Mouse (Mus musculus) midbrain, embryonic 11.5 days (tissue): ENCODE data around the gene Ywhah. TPM values are rescaled to one million over a fixed set of nuclear protein-coding genes. Genes with fewer than 3 reads are reported as not detected.
"Not testable (repeated sequence)": the region's sequence is repeated elsewhere in the genome, so short reads cannot be mapped to it uniquely, and the experiment has no call there.

Source experiments
- ATAC-seq: fragments of 200-750 bp; cut with Nextera tagmentation; 2 replicates; pipeline ENCODE4 v1.8.0; 2017; ENCODE audit warnings: moderate TSS enrichment, moderate library complexity; ENCODE audit not compliant: low FRiP score
- DNase-seq: peaks from one replicate; pipeline ENCODE4 v3.0.0; 2015; ENCODE audit warnings: low spot score; ENCODE audit errors: missing footprints
- H3K27ac ChIP-seq: fragments of 300-500 bp; sonication (generic); 2 replicates; pipeline ENCODE4 v1.5.1; 2014; ENCODE audit warnings: low read depth, low read length
- H3K27me3 ChIP-seq: fragments of 300-500 bp; sonication (generic); 2 replicates; pipeline ENCODE4 v1.6.1; 2014; ENCODE audit warnings: mild to moderate bottlenecking, low read length, moderate library complexity, mixed read lengths; ENCODE audit not compliant: control insufficient read depth, insufficient read depth
- H3K36me3 ChIP-seq: fragments of 300-500 bp; sonication (generic); 2 replicates; pipeline ENCODE4 v1.6.1; 2014; ENCODE audit warnings: mild to moderate bottlenecking, low read length, moderate library complexity, mixed read lengths; ENCODE audit not compliant: control insufficient read depth, insufficient read depth
- H3K4me1 ChIP-seq: fragments of 300-500 bp; sonication (generic); 2 replicates; pipeline ENCODE4 v1.6.1; 2014; ENCODE audit warnings: low read length; ENCODE audit not compliant: control insufficient read depth, insufficient read depth
- H3K4me2 ChIP-seq: fragments of 300-500 bp; sonication (generic); 2 replicates; pipeline ENCODE4 v1.6.1; 2014; ENCODE audit warnings: mild to moderate bottlenecking, moderate library complexity
- H3K4me3 ChIP-seq: fragments of 300-500 bp; sonication (generic); 2 replicates; pipeline ENCODE4 v1.5.1; 2014; ENCODE audit warnings: low read depth, low read length
- H3K9ac ChIP-seq: fragments of 300-500 bp; sonication (generic); 2 replicates; pipeline ENCODE4 v1.6.1; 2014; ENCODE audit warnings: low read length
- H3K9me3 ChIP-seq: fragments of 300-500 bp; sonication (generic); 2 replicates; pipeline ENCODE4 v1.6.1; 2016; ENCODE audit warnings: low read length; ENCODE audit not compliant: control insufficient read depth
- WGBS: fragments of 180-500 bp; shearing (Covaris S2); extraction: QIAGEN DNeasy Blood & Tissue Kit; methylation state at CpG from one replicate; pipeline ENCODE4 v1.1.7; 2014; 5-methylcytosine and 5-hydroxymethylcytosine counted together
- polyA plus RNA-seq: library from polyadenylated mRNA; unstranded; fragments of >200 nt; fragmentation: Nextera tagmentation; extraction: Ambion mirVana; gene quantifications from 2 replicates; pipeline ENCODE4 v1.2.1, GENCODE M21; 2014

Gene Ywhah
- polyA plus RNA-seq, 1 experiment from 2014 or later, result 487 TPM

DNA sequence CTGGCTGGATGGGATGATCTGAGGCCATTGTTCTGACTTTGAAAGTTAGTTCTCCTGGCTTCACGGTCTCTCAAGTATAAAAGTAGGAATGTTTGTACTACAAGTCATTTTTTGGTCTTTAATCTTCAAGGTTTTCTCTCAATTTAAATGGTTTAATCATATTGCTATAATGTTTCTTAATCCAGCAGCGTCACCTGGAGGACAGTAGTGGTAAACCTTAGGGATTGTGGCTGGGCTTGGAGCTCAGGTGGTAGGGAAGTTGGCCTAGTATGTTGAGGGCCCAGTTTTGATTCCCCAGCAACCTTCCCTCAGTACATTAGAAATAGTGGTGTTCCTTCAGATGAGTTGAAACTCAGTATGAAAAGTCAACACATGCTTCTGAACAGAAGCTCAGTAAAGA, 3.0 kb downstream of the Ywhah start:
- no peaks in the 10 kb centered on the region for H3K9me3 ChIP-seq
- H3K36me3 ChIP-seq, result peaks cover 5% of the 10 kb centered on the region; the same call in 1 of the 2 replicates
- DNase-seq, result no peak
- no peak overlapping the region for H3K27ac ChIP-seq
- H3K4me3 ChIP-seq, result no peak overlapping the region
- H3K4me1 ChIP-seq, result peaks cover 17% of the 10 kb centered on the region
- no peak overlapping the region for H3K9ac ChIP-seq
- no peak for ATAC-seq
- no peaks in the 10 kb centered on the region for H3K27me3 ChIP-seq
- WGBS, result 92% methylated on average over 2 of the region's 2 CpGs
- no peak overlapping the region for H3K4me2 ChIP-seq

DNA sequence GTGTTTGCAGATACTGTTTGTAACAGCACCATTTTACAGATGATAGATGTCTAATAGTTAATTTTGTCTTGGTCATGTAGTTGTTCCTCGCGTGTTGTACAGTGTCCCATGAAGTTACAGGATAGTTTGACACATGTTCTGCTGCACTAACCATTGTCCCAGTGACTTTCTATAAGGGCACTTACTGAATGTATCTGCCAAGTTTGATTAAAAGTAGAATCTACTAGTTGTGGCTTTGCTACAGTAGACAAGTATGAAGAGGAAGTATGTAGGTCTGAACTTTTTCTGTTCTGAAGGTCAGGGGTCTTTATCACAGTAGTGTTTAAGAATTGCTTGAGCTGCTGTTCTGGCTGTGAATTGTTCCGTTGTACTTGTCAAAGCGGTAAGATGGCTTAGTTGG, 4.7 kb downstream of the Ywhah start:
- Histone ChIP-seq H3K4me2 (no peak overlapping the region), H3K9ac (no peak overlapping the region), H3K9me3 (no peaks in the 10 kb centered on the region), H3K4me1 (peaks cover 12% of the 10 kb centered on the region), H3K36me3 (peaks cover 8% of the 10 kb centered on the region), H3K27ac (no peak overlapping the region), H3K4me3 (no peak overlapping the region), H3K27me3 (no peaks in the 10 kb centered on the region)
- DNase-seq, result no peak
- WGBS, result 94% methylated on average over 4 of the region's 4 CpGs
- no peak for ATAC-seq

DNA sequence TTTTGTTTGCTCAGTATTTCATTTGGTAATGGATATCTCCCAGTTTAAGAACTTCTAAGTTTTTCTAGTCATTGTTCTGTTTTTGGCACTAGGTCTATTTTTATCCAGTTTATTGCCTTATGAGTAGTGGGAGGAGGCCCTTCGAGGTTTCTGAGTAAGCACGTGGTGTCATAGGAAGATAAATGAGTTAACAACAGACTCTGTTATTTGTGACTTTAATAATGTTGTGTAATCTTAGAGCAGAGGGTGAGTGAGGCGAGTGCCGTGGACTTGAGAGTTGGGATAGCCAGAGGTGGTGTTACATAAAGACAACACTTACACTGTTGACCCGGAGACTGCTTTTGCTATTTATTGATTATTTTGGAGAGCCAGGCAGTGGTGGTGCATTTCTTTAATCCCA, 5.9 kb downstream of the Ywhah start:
- no peak for DNase-seq
- Histone ChIP-seq H3K27me3 (no peaks in the 10 kb centered on the region), H3K9ac (no peak overlapping the region), H3K9me3 (no peaks in the 10 kb centered on the region), H3K4me1 (peaks cover 12% of the 10 kb centered on the region), H3K4me2 (no peak overlapping the region), H3K4me3 (no peak overlapping the region), H3K27ac (no peak overlapping the region), H3K36me3 (peaks cover 8% of the 10 kb centered on the region)
- 90% methylated on average over 5 of the region's 5 CpGs for WGBS
- ATAC-seq, result no peak

DNA sequence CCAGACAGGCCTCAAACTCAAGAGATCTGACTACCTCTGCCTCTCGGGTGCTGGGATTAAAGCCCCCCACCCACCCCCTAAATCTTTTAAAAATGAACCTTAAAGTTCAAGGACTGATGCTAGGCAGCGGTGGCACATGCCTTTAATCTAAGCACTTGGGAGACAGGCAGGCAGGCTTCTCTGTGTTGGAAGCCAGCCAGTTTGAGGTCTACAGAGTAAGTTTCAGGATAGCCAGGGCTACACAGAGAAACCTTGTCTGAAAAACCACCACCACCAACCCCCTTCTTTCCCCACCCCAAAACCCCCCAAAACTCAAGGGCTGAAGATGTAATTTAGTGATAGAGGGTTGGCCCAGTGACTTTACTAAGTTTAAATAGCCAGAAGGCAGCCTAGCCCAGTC, 10.0 kb downstream of the Ywhah start:
- H3K36me3 ChIP-seq, result peaks cover 8% of the 10 kb centered on the region
- no peaks in the 10 kb centered on the region for H3K27me3 ChIP-seq
- 84% methylated on average over 2 of the region's 2 CpGs for WGBS
- H3K4me3 ChIP-seq, result no peak overlapping the region
- no peak for DNase-seq
- no peak overlapping the region for H3K27ac ChIP-seq
- no peak overlapping the region for H3K9ac ChIP-seq
- no peak for ATAC-seq
- H3K4me2 ChIP-seq, result no peak overlapping the region
- no peaks in the 10 kb centered on the region for H3K9me3 ChIP-seq
- peaks cover 15% of the 10 kb centered on the region for H3K4me1 ChIP-seq

DNA sequence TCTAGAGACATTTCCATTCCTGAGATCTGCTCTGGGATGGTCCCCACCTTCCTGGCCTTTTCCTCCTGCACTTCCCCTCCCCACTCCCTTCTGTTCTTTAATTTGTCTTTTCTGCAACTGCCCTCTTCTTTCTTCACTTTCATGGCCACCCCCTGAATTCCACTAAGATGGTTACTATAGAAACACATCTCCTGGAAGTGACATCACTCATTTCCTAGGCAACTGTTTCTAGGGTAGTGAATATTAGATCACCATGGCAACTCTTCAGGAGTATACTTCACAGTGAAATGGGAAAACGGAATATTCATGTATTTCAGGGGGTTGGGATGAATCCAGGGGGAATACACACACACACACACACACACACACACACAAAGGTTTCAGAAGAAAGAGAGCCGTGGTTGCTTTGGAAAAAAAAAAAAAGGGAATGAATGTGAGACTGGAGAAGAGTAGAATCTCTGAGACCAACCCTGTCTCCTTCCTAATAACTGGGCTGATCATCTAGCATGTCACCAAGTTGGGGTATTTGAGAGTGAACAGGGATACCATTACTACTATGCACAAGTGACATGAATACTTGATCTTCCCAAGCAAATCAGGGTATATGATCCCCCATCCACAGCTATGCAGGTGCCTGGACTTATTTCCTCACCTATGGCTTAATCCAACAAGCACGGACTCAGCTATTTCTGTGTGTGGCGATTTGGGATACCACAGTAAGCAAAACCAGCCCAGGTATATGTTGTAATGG, 12.0 kb downstream of the Ywhah start:
- no peak overlapping the region for H3K9ac ChIP-seq
- H3K4me3 ChIP-seq, result no peak overlapping the region
- peaks cover 15% of the 10 kb centered on the region for H3K4me1 ChIP-seq
- DNase-seq (peak; percentile 92), ATAC-seq (peak; percentile 75)
- H3K27me3 ChIP-seq, result no peaks in the 10 kb centered on the region
- WGBS, result 64% methylated on average over 4 of the region's 4 CpGs
- no peaks in the 10 kb centered on the region for H3K9me3 ChIP-seq
- no peak overlapping the region; the same call in none of the 2 replicates for H3K27ac ChIP-seq
- peaks cover 5% of the 10 kb centered on the region for H3K36me3 ChIP-seq
- no peak overlapping the region for H3K4me2 ChIP-seq

DNA sequence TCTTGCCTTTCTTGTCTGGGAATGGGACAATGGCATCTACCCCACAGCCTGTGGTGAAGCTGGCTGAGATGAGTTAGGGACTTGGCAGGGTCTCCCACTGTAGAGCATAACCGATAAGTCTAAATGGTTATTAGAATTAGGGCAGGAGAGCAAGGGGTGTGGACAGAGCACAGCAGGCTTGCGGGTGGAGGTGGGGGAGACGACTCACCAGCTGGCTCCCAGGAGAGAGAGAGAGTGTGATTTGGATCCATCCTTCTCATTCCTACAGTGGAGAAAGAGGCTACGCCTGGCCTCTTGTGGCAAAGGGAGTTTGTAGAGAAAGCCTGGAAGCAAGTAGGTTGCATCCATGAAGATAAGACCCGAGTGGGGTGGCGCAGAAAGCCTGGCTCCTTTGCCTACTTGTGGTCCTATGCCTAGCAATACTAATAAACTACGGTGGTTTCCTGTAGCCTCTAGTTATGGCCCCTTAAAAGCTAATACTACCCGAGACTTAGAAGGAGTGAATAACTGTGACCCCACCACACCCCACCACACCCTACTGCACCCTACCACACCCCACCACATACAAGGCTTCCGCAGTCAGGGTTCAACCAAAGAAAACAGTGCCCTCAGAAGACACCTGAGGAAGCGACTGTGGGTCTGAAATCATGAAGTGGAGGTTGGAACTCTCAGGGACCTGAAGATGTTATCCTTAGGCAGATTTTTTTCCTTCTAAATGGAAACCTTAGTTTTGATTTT, 13.6 kb downstream of the Ywhah start:
- ATAC-seq (no peak), DNase-seq (no peak)
- Histone ChIP-seq H3K27me3 (no peaks in the 10 kb centered on the region), H3K9ac (no peak overlapping the region), H3K4me2 (no peak overlapping the region), H3K4me1 (peaks cover 15% of the 10 kb centered on the region), H3K27ac (no peak overlapping the region), H3K4me3 (no peak overlapping the region), H3K36me3 (peaks cover 2% of the 10 kb centered on the region; the same call in 1 of the 2 replicates), H3K9me3 (no peaks in the 10 kb centered on the region)
- 87% methylated on average over 10 of the region's 10 CpGs for WGBS

DNA sequence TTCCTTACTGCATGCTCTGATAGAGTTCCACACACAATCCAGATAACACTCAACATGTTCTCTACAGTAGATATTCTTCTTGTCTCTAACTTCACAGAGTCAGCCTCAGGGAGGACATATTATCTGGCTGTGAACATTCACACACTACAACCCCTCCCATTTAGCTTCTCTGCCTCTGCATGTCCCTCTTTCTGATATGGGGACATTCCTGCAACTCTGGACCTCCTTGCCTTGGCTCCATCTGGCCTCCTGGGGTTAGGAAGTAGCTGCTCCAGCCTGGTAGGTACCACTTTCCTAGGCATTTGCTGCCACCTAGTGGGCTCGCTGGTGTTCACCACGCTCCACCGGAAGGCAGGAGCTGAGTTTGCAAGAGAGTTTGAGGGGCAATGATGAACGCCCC, 14.5 kb downstream of the Ywhah start:
- Histone ChIP-seq H3K4me3 (no peak overlapping the region), H3K9me3 (no peaks in the 10 kb centered on the region), H3K36me3 (no peaks in the 10 kb centered on the region; the same call in 1 of the 2 replicates), H3K4me1 (peaks cover 15% of the 10 kb centered on the region), H3K27ac (no peak overlapping the region), H3K27me3 (no peaks in the 10 kb centered on the region), H3K9ac (no peak overlapping the region), H3K4me2 (no peak overlapping the region)
- 3% methylated on average over 4 of the region's 4 CpGs for WGBS
- ATAC-seq (peak; percentile 57; the same call in 1 of the 2 replicates), DNase-seq (peak; percentile 98)

DNA sequence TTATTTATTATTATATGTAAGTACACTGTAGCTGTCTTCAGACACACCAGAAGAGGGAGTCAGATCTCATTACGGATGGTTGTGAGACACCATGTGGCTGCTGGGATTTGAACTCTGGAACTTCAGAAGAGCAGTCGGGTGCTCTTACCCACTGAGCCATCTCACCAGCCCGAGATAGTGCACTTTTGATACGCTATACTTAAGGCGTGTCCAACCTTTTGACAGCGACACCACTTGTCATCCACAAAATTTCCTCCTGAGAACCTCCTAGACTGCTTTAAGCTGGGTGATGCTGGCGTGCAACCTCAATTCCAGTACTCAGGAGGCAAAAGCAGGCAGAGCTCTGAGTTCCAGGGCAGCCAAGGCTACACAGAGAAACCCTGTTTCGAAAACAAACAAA, 15.0 kb downstream of the Ywhah start:
- 48% methylated on average over 8 of the region's 8 CpGs for WGBS
- DNase-seq, result not testable (repeated sequence)

DNA sequence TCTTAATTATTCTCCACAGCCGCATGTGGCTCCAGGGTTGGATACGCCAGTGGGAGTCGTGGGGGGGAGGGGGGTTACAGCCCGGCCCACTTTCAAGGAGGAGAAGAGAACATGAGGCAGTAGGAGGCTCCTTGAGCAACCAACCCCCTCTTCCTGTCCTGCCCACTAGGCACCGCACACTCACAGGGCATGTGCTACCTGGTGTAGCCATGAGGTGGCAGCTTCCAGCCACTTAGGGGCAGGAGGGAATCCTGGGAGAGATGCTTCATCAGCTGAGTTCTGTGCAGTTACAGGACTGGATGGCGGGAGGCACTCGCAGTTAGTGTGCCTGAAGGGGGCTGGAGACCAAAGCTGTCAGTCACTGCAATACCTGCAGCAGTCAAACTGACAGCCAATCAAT, 15.5 kb downstream of the Ywhah start:
- Histone ChIP-seq H3K9me3 (no peaks in the 10 kb centered on the region), H3K27me3 (no peaks in the 10 kb centered on the region), H3K36me3 (no peaks in the 10 kb centered on the region), H3K4me2 (no peak overlapping the region), H3K27ac (no peak overlapping the region), H3K4me3 (no peak overlapping the region), H3K4me1 (peaks cover 15% of the 10 kb centered on the region), H3K9ac (no peak overlapping the region)
- ATAC-seq (0 out of 2 replicates have a peak, but pooled peaks have one; percentile 28), DNase-seq (no peak)
- WGBS, result 19% methylated on average over 7 of the region's 7 CpGs

More for the DNA sequence above, 15.0 kb downstream of the Ywhah start:
- ATAC-seq, H3K36me3 ChIP-seq, H3K9me3 ChIP-seq, H3K4me3 ChIP-seq, H3K27ac ChIP-seq, H3K27me3 ChIP-seq, H3K4me2 ChIP-seq, H3K9ac ChIP-seq: not testable (repeated sequence)
- H3K4me1 ChIP-seq, result peaks cover 15% of the 10 kb centered on the region
